Mouse (Mus musculus) stomach, postnatal 0 days (tissue): ENCODE results near the gene A630001G21Rik.

Experiments
- CTCF ChIP-seq: IDR thresholded peaks from 2 replicates; pipeline ENCODE4 v1.5.1; 2016; ENCODE audit warnings: antibody characterized with exemption, low read depth, mild to moderate bottlenecking, moderate library complexity
- EP300 ChIP-seq: optimal IDR thresholded peaks from 2 replicates; pipeline ENCODE3; 2016; ENCODE audit warnings: antibody characterized with exemption

GRCm38 (mm10) chr1:85703245-85704186 lies 74.9 kb downstream of the A630001G21Rik start:
- no peak for TF ChIP-seq CTCF
- no peak for TF ChIP-seq EP300
